ENCODE assay signal across 8 mouse cellular contexts in genomic region chrX:129884465-129884864, GRCm38 (mm10).
DNase-seq lines count a peak whose midpoint lies in the region; ATAC-seq and TF ChIP-seq lines count a peak whose summit lies in the region.
"Had no signal": no experiment of that assay in that cellular context is flagged by ENCODE, and none has a peak within 500 bp of the region (broad histone marks: within the 10 kb centered on the region; RNA-seq: fewer than 3 reads in every experiment).

No protein-coding gene starts in this region.

- DNase-seq in left cerebral cortex, adult 2 months (ENCODE audit: extremely low spot score in 1 of 2, low spot score in 2 of 2), result no peak
- no peak for DNase-seq in left cerebral cortex, adult 11 months (ENCODE audit: low spot score)
- DNase-seq in CD8-positive naive resting alpha-beta T cell, adult 2 months (ENCODE audit: low read depth in 2 of 2, low spot score in 2 of 2), result peak; percentile 1 to 24
- peak; percentile 64 for DNase-seq in NIH3T3 (ENCODE audit: low read depth)
- DNase-seq in layer of hippocampus, adult 9-11 months, result peak; percentile 7
- peak; percentile 60 for DNase-seq in splenic B cell, adult 2 months (ENCODE audit: low read depth, low spot score)

- H3K27ac ChIP-seq in left cerebral cortex, adult 2 months, result no peak overlapping the region
- H3K27ac ChIP-seq: lung, embryonic 15.5 days had no signal

- no peak overlapping the region for H3K4me3 ChIP-seq in left cerebral cortex, adult 2 months
- H3K4me3 ChIP-seq: lung, embryonic 15.5 days had no signal

- intact Hi-C loops in left cerebral cortex, adult 2 months (cut with DNase I), result no loop called here

- no peaks in the 10 kb centered on the region for H3K27me3 ChIP-seq in splenic B cell, adult 2 months (ENCODE audit: control insufficient read depth, insufficient read depth, low read length, poor library complexity, severe bottlenecking)
- H3K27me3 ChIP-seq: lung, embryonic 15.5 days had no signal

- peak; percentile 68 for TF ChIP-seq CTCF in left cerebral cortex, adult 2 months (IDR thresholded peaks at IDR 0.05)

- peak; percentile 63; the same call in 1 of the 2 replicates for ATAC-seq in common myeloid progenitor, adult 5-6 weeks (replicated peaks; ENCODE audit: low read depth, poor library complexity, severe bottlenecking)

- H3K36me3 ChIP-seq in splenic B cell, adult 2 months (ENCODE audit: control insufficient read depth, insufficient read depth, low read length, poor library complexity, severe bottlenecking), result no peaks in the 10 kb centered on the region
- H3K36me3 ChIP-seq: lung, embryonic 15.5 days had no signal

Comparison
In these comparisons a context has a peak if more than half of its experiments do, and no peak if none do; other contexts are left out.
1. DNase-seq: peak in CD8-positive naive resting alpha-beta T cell, adult 2 months (2 of 2), NIH3T3 (single experiment), layer of hippocampus, adult 9-11 months (single experiment) and splenic B cell, adult 2 months (single experiment); none in left cerebral cortex, adult 2 months (0 of 2) and left cerebral cortex, adult 11 months (single experiment).